Mouse (Mus musculus) brain, embryonic 14.5 days (tissue): ENCODE results near the gene Ino80d. TPM values are rescaled to one million over a fixed set of nuclear protein-coding genes. Genes with fewer than 3 reads are reported as not detected.
A peak's percentile ranks its signal among the peaks of the same experiment; 100 is the strongest.

Experiments used
- DNase-seq: peaks from one replicate; pipeline ENCODE4 v3.0.0-alpha.2; 2011; ENCODE audit warnings: low read depth
- CTCF ChIP-seq: fragments of 200-500 bp; IDR thresholded peaks from 2 replicates; pipeline ENCODE4 v1.5.1; 2012; ENCODE audit warnings: inconsistent platforms, mild to moderate bottlenecking, moderate library complexity, borderline replicate concordance; ENCODE audit not compliant: insufficient read depth, insufficient read length; ENCODE audit errors: extremely low read depth
- POLR2A ChIP-seq: fragments of 200-500 bp; IDR thresholded peaks from 2 replicates; pipeline ENCODE4 v1.6.1; 2012; ENCODE audit warnings: mild to moderate bottlenecking, inconsistent platforms, borderline replicate concordance; ENCODE audit not compliant: poor library complexity, insufficient read depth, insufficient read length, severe bottlenecking; ENCODE audit errors: extremely low read depth
- polyA plus RNA-seq: library from polyadenylated mRNA; depleted of rRNA; stranded (reverse); fragments of >200 nt; gene quantifications from 2 replicates; pipeline ENCODE4 v1.2.3, GENCODE M21; 2012

Ino80d gene
- polyA plus RNA-seq, 1 experiment = 12.9 TPM

GRCm38 (mm10) chr1:63001874-63002273 is 112.6 kb downstream of the Ino80d start:
- no peak for DNase-seq
- no peak for TF ChIP-seq POLR2A
- TF ChIP-seq CTCF = no peak

DNA sequence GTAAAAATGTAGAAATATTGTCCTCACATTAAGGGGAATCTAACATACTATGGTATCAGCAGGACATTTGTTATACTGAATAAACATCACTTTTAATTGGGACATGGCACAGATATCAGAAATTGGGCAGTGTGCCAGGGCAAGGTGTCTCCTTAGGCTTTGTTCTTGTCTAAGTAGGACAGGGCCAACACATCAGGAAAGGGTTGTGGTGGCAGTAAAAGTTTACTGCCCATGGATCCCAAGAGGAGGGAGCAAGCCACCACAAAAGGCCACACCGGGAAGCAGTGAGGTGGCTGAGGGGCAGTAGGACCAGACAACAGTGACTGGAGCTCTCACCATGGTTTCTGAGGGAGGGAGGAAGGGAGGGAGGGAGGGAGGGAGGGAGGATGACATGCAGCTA is 121.1 kb downstream of the Ino80d start:
- TF ChIP-seq POLR2A = no peak
- TF ChIP-seq CTCF = no peak
- no peak for DNase-seq

- DNase-seq = no peak
- TF ChIP-seq CTCF (no peak), POLR2A (no peak)
Measured at GRCm38 (mm10) chr1:62992648-62993047, 121.8 kb downstream of the Ino80d start.

DNA sequence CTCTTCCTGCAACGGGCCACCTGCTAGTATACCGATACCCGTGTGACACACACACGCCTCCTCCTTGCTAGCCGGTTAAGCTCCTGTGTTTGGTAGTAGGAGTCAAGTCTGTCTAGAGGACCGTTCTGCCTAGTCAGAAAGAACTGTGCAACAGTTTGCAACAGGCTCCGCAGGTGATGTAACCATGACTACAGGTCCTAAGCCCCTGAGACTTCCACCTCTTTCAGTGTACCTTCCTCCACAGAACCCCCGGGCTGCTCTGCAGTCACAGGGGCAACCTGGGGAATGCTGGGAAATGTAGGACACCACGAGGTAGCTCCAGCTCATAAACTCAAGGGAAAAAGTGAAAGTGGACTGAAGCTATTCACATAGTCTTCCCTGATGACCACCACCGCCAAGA is 123.4 kb downstream of the Ino80d start:
- DNase-seq = no peak
- TF ChIP-seq CTCF (no peak), POLR2A (no peak)

DNA sequence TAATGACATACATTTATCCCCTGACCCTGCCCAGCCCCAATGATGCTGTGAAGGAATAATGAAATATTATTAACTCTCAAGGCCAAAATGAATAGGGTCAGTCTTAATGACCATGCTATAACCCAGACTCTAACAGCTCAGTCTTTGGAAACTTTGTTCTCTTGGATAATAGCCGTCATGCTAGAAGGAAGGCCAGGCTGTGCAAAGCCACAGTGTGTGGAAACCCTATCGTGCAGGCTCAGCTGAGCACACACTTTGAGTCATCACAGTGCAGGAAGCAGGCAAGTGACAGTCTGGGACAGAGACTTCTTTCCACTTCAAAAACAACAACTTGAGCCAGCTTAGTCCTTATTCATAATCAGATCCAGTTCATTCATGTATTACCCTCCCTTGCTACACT is 126.9 kb downstream of the Ino80d start:
- no peak for DNase-seq
- TF ChIP-seq CTCF (no peak), POLR2A (no peak)

GRCm38 (mm10) chr1:62986267-62986666 is 128.2 kb downstream of the Ino80d start:
- peak; percentile 80 for DNase-seq
- TF ChIP-seq CTCF = peak; percentile 70; the same call in 1 of the 2 replicates
- no peak for TF ChIP-seq POLR2A

DNA sequence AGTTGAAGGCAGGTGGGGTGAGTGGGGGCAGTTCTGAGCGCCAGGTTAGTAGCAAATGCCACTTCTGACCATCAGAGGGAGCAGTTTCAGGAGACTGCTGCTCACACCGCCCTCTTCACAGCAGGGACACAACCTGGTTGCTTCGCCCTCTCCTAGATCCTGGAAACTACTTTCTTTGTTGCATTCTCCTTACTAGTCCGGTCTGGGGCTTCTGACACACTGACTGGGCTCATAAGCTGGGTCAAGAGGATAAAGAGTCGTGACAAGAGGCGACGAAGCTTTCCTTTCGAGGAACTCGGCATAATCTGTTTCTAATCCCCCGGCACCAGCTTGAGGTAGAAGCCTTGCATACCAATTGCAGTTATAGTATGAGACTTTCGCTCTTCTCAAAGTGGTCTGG is 129.9 kb downstream of the Ino80d start:
- peak; percentile 45 for DNase-seq
- no peak for TF ChIP-seq POLR2A
- TF ChIP-seq CTCF = peak; percentile 60

DNA sequence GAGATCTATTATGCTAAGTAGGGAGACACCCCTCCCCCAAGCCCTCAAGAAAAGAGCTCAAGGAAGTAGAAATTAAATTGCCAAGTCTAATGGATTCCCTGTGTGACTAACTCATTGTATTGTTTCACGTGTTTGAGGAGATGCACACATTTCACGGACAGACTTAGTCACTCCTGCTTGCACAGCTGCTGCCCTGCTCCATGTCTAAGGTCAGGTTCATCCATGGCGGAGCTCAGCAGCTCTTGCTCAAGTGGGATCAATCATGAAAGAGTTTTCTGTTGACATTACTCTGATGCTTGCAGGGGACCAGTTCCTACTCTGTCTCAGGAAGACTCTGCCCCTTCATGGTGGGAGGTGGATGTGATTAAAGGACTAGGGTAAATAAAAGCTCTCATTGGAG is 137.7 kb downstream of the Ino80d start:
- TF ChIP-seq POLR2A (no peak), CTCF (no peak)
- peak; percentile 57 for DNase-seq

DNA sequence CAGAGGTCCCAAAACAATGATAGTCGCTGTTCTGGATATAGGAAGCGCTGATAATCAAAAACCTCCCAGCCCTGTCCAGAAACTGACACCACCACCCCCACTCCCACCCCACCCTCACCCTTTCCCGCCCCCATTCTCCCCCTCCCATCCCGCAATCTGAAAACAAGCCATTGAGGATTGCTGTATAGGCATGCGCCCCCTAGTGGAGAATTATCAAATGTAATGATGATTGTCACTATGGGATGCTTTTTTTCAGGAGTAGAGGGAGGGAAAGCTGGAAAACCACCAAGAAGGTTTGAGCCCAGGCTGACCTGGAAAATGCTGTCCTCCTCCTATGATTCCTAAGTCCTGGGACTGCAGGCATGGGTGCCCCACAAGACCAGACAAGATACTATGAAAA is 147.6 kb downstream of the Ino80d start:
- peak; percentile 56 for DNase-seq
- TF ChIP-seq CTCF = peak; percentile 51; the same call in 1 of the 2 replicates
- no peak for TF ChIP-seq POLR2A

DNA sequence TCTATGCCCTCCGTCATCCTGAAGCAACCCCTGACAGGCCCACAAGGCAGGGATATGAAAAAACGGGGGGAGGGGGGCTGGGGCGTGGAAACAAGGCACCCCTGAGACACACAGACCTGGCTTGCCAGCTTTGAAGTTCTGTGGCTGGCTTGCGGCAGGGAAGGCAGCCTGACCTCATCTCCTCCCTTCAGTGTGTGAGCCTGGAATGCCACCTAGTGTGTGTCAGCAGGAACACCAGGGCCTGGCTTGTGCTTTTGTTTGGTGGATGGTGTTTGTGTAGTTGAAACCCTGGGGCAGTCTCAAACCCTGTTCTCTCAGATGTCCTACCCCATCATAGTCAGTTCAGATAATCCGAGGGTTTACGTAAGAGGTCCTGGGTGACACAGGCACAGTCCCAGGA is 150.2 kb downstream of the Ino80d start:
- DNase-seq = peak; percentile 93
- TF ChIP-seq CTCF (peak; percentile 94), POLR2A (no peak)

- DNase-seq = no peak
- TF ChIP-seq CTCF (no peak), POLR2A (no peak)
Measured at GRCm38 (mm10) chr1:62956942-62957645, 157.4 kb downstream of the Ino80d start.

- no peak for DNase-seq
- no peak for TF ChIP-seq POLR2A
- TF ChIP-seq CTCF = no peak
Measured at GRCm38 (mm10) chr1:62956526-62956925, 157.9 kb downstream of the Ino80d start.

DNA sequence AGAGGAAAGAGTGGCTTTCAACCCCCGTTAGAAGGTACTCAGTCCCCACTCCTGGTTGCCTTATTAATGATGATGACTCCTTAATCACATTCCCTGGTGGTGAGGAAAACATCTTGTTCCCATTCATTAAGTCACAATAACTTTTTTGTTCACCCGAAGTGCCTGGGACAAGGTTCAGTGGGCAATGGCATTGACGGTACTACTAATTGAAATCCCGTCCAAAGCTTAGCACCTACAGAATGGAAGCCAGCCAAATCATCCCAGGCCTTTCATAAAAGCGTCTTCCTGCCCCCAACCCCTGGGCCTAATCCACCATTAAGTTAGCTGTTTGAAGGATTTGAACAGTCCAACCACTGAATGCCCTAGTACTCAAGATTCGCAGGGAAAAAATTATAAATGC is 159.1 kb downstream of the Ino80d start:
- TF ChIP-seq CTCF (no peak), POLR2A (no peak)

DNA sequence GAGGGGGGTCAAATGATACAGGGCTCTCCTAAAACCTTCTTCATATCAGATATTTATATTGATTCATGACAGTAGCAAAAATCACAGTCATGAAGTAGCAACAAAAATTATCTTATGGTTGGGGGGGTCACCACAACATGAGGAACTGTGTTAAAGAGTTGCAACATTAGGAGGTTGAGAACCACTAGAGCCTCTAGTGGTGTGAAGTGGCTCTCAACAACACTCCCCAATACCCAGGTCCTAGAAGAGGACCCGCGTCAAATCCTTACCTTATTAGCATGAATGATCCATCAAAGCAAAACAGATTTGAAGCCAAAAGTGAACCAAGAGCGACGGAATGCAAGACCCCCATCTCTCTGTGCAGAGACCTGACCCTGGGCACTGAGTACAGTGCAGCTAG is 161.4 kb downstream of the Ino80d start:
- no peak for DNase-seq
- no peak for TF ChIP-seq CTCF
- no peak for TF ChIP-seq POLR2A

More for the DNA sequence above, 159.1 kb downstream of the Ino80d start:
- peak; percentile 70 for DNase-seq
